Mouse (Mus musculus) midbrain, embryonic 15.5 days (tissue): ENCODE data around the gene Eepd1. TPM values are rescaled to one million over a fixed set of nuclear protein-coding genes. Genes with fewer than 3 reads are reported as not detected.

ENCODE experiments used
- ATAC-seq: fragments of 200-750 bp; cut with Nextera tagmentation; replicated peaks from 2 replicates; pipeline ENCODE4 v1.8.0; 2017; ENCODE audit warnings: moderate TSS enrichment
- H3K27ac ChIP-seq: fragments of 300-500 bp; sonication (generic); 2 replicates; pipeline ENCODE4 v1.5.1; 2015; ENCODE audit warnings: mild to moderate bottlenecking, inconsistent platforms
- H3K27me3 ChIP-seq: fragments of 300-500 bp; sonication (generic); replicated peaks from 2 replicates; pipeline ENCODE4 v1.6.1; 2015; ENCODE audit warnings: inconsistent platforms
- H3K36me3 ChIP-seq: fragments of 300-500 bp; sonication (generic); replicated peaks from 2 replicates; pipeline ENCODE4 v1.6.1; 2015; ENCODE audit warnings: inconsistent platforms
- H3K4me1 ChIP-seq: fragments of 300-500 bp; sonication (generic); 2 replicates; pipeline ENCODE4 v1.6.1; 2015; ENCODE audit warnings: inconsistent platforms
- H3K4me2 ChIP-seq: fragments of 300-500 bp; sonication (generic); 2 replicates; pipeline ENCODE4 v1.6.1; 2015; ENCODE audit warnings: inconsistent platforms, mild to moderate bottlenecking, moderate library complexity
- H3K4me3 ChIP-seq: fragments of 300-500 bp; sonication (generic); 2 replicates; pipeline ENCODE4 v1.5.1; 2015; ENCODE audit warnings: mild to moderate bottlenecking, inconsistent platforms
- H3K9ac ChIP-seq: fragments of 300-500 bp; sonication (generic); 2 replicates; pipeline ENCODE4 v1.6.1; 2015; ENCODE audit warnings: mild to moderate bottlenecking, inconsistent platforms
- H3K9me3 ChIP-seq: fragments of 300-500 bp; sonication (generic); 2 replicates; pipeline ENCODE4 v1.6.1; 2016; ENCODE audit warnings: inconsistent platforms
- WGBS: fragments of 180-500 bp; shearing (Covaris S2); methylation state at CpG from one replicate; pipeline ENCODE4 v1.1.7; 2015; ENCODE audit warnings: mixed read lengths; 5-methylcytosine and 5-hydroxymethylcytosine counted together
- polyA plus RNA-seq: library from polyadenylated mRNA; unstranded; fragments of >200 nt; fragmentation: Nextera tagmentation; extraction: Ambion mirVana; gene quantifications from 2 replicates; pipeline ENCODE4 v1.2.1, GENCODE M21; 2015

The Eepd1 gene
- polyA plus RNA-seq, 1 experiment from 2014 or later = 9.4 TPM

DNA sequence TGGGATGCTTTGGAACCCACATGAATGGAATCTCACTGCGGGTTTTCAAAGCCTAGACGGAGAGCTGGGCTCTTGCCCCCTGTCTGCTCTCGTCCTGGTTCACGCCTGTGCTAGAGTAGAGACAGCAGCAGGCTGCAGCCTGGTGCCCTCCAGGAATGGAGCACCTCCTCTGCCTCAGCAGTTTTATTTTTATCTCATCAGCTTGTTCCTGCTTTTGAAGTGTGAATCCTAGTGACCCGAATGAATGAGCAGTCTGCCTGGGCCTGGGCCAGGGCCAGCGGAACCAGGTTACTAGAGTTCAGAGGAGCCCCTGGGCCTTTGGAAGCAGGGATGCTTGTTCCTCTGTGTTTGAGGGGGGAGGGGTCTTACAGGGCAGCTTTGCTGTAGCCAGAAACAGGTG lies 37.8 kb downstream of the Eepd1 start:
- 52% methylated on average over 6 of the region's 6 CpGs for WGBS
- peak; percentile 52 for ATAC-seq

DNA sequence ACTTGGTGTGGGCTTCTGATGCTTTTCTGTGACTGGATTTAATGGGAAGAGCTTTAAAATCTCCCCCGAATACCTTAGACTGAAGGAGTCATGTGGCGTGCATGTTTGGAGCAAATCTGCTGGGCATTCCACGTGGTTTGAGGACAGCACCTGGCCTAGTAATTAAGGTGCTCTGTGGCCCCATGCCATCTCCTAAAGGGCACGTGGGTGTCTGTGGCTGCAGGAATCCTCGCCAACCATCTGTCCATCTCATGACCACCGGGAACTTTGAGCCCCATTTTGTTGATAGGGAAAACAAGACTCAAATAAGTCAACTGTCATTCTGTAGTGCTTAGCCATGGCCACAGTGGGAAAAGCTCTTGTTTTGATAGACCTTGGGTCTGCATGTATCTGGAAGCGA lies 39.5 kb downstream of the Eepd1 start:
- Histone ChIP-seq H3K27ac (no peak overlapping the region), H3K4me3 (no peak overlapping the region), H3K4me1 (peaks cover 11% of the 10 kb centered on the region; the same call in 1 of the 2 replicates), H3K9ac (no peak overlapping the region), H3K36me3 (no peaks in the 10 kb centered on the region), H3K4me2 (no peak overlapping the region), H3K9me3 (no peaks in the 10 kb centered on the region), H3K27me3 (no peaks in the 10 kb centered on the region)
- WGBS = 95% methylated on average over 7 of the region's 7 CpGs
- no peak for ATAC-seq

More for the DNA sequence above, 37.8 kb downstream of the Eepd1 start:
- no peaks in the 10 kb centered on the region for H3K27me3 ChIP-seq
- no peak overlapping the region for H3K9ac ChIP-seq
- H3K4me2 ChIP-seq = no peak overlapping the region
- H3K4me1 ChIP-seq = peaks cover 11% of the 10 kb centered on the region; the same call in 1 of the 2 replicates
- H3K9me3 ChIP-seq = no peaks in the 10 kb centered on the region
- no peaks in the 10 kb centered on the region for H3K36me3 ChIP-seq
- H3K27ac ChIP-seq = no peak overlapping the region
- H3K4me3 ChIP-seq = no peak overlapping the region

DNA sequence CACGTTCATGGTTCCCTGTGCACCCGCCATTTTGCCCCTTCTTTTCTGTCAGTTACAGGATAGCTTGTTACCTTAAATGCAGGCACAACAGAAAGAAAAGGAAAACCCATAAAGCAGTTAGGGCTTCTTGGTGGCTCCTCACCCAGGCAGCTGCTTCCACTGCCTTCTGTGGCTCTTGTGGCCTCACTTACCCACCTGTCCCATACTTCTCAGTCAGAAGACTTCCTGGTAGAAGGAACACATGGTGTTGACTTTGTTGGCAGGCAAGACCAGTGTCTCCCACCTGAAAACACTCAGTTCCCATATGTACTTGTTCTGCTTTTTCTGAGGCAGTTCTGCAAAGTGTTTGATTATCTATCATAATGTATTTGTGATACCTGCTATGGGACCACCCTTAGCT lies 40.5 kb downstream of the Eepd1 start:
- Histone ChIP-seq H3K4me2 (no peak overlapping the region), H3K27ac (no peak overlapping the region), H3K9me3 (no peaks in the 10 kb centered on the region), H3K27me3 (no peaks in the 10 kb centered on the region), H3K4me3 (no peak overlapping the region), H3K36me3 (no peaks in the 10 kb centered on the region), H3K9ac (no peak overlapping the region), H3K4me1 (peaks cover 11% of the 10 kb centered on the region; the same call in 1 of the 2 replicates)
- ATAC-seq = no peak
- WGBS = 98% methylated on average over 2 of the region's 2 CpGs

DNA sequence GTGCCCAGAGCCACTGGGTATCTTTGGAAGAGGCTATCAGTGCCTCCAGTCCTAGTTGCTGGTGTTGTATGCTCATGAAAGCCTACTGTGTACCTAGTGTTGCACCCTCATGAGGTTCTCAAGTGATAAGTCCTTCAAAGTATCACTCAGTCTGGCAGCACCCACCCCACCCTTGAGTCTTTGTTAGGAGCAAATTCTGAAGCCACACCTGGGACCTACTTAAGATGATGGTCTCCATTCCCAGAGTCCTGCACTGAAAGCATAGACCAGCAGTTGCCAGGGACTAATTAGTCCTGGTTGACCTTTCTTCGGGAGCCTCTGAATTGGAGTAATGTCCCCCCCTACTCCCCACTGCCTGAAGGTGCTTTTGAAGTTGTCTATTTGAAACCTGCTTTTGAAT lies 45.2 kb downstream of the Eepd1 start:
- H3K27me3 ChIP-seq = no peaks in the 10 kb centered on the region

DNA sequence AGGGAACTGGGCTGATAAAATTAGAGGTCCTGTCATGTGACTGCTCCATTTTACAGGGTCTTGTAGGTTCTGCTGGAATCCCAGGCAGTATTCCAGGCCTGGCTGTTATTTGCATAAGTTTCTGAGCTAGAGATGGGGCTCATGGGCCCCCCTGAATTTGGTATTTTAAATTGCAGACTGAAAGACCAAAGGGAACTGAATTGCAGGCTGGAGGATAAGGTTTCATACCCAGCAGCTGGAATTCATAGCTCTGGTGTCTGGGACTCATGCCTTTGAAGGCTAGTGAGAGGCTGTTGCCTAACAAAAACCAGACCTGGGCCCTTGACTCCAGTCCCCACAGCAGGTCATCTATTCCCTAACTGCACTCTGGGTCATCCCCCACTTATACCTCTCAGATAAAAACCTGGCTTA lies 45.6 kb downstream of the Eepd1 start:
- Histone ChIP-seq H3K4me1 (no peaks in the 10 kb centered on the region), H3K4me2 (no peak overlapping the region), H3K36me3 (no peaks in the 10 kb centered on the region), H3K27ac (no peak overlapping the region), H3K9ac (no peak overlapping the region), H3K4me3 (no peak overlapping the region), H3K27me3 (no peaks in the 10 kb centered on the region), H3K9me3 (no peaks in the 10 kb centered on the region)
- ATAC-seq = peak; percentile 48; the same call in 1 of the 2 replicates

More for the DNA sequence above, 45.2 kb downstream of the Eepd1 start:
- Histone ChIP-seq H3K9ac (no peak overlapping the region), H3K4me1 (no peaks in the 10 kb centered on the region), H3K27ac (no peak overlapping the region), H3K4me2 (no peak overlapping the region), H3K36me3 (no peaks in the 10 kb centered on the region), H3K9me3 (no peaks in the 10 kb centered on the region), H3K4me3 (no peak overlapping the region)
- WGBS = 54% methylated on average over 1 of the region's 1 CpGs
- ATAC-seq = no peak

DNA sequence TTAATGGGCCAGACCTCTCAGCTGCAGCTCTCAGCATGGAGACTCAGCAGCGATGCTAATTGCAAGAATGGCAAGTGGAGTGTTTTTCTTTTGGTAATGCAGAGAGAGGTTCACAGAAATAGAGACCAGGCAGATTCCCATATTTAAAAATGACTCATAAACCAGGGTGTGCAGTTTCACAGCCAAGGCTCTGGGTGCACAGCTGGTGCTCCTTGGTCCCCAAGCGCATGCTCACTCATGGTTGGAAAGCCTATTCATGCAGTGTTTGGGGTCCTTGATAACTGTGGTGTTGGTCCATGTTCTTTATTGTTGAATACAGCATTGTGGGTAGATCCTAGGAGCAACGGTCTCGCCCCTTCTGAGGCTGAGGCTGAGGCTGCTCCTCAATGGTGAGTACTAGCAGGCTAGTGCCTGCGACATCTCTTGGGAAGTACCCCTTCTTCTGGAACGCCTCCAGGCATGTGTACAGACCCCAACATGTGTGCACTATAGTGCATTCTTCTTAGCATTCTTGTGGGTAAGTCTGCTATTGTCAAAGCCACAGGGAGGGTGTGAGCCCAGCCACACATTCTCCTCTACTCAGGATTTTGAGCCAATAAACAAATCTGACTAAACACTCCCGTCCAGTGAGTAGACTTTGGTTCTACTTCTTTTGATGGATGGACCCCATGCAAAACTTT lies 46.2 kb downstream of the Eepd1 start:
- no peaks in the 10 kb centered on the region for H3K4me1 ChIP-seq
- 72% methylated on average over 7 of the region's 7 CpGs for WGBS
- H3K9me3 ChIP-seq = no peaks in the 10 kb centered on the region
- no peaks in the 10 kb centered on the region for H3K36me3 ChIP-seq
- ATAC-seq = no peak; the same call in 1 of the 2 replicates
- H3K4me2 ChIP-seq = no peak overlapping the region
- H3K27ac ChIP-seq = no peak overlapping the region
- H3K4me3 ChIP-seq = no peak overlapping the region
- H3K9ac ChIP-seq = no peak overlapping the region
- no peaks in the 10 kb centered on the region for H3K27me3 ChIP-seq

DNA sequence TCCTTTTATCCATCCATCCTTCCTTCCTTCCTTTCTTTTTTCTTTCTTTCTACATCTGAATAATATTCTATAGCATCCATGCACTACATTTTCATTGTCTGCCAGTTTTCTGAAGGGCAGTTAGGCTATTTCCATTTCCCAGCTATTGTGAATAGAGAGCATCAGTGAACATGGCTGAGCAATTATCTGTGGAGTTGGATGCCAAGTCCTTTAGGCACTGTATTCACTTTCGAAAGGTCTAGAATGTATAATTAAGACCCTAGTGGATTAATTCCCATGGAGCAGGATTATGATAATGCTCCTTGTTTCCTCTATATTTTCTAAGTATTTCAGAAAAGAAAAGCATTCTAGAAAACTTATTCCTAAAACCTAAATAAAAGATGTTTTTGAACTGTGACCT lies 50.3 kb downstream of the Eepd1 start:
- H3K36me3 ChIP-seq = no peaks in the 10 kb centered on the region
- H3K4me3 ChIP-seq = no peak overlapping the region
- H3K4me2 ChIP-seq = no peak overlapping the region
- H3K27ac ChIP-seq = no peak overlapping the region
- 18% methylated on average over 1 of the region's 1 CpGs for WGBS
- H3K9ac ChIP-seq = no peak overlapping the region
- no peaks in the 10 kb centered on the region for H3K27me3 ChIP-seq
- no peaks in the 10 kb centered on the region for H3K9me3 ChIP-seq
- no peak for ATAC-seq
- no peaks in the 10 kb centered on the region for H3K4me1 ChIP-seq

DNA sequence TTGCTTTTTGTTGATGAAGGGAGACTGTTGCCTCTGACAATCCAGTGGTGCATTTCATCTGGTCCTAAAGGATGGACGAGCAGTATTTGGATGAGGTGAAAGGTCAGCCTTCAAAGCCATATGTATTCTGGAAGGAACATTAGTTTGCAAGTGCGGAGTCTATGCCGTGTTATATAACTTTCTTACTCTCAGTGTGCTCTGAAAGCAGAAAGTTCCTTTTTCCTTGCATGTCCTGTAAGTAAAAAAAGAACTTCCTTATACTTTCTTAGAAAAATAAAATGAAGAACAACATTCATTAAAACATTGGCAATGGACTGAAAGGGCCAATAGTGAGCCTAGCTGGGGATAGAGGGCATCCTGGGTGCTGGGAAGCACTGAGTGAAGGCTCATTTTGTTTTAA lies 50.8 kb downstream of the Eepd1 start:
- H3K27ac ChIP-seq = no peak overlapping the region
- no peaks in the 10 kb centered on the region for H3K36me3 ChIP-seq
- no peaks in the 10 kb centered on the region for H3K27me3 ChIP-seq
- H3K9me3 ChIP-seq = no peaks in the 10 kb centered on the region
- H3K9ac ChIP-seq = no peak overlapping the region
- H3K4me1 ChIP-seq = no peaks in the 10 kb centered on the region
- no peak overlapping the region for H3K4me2 ChIP-seq
- ATAC-seq = no peak
- H3K4me3 ChIP-seq = no peak overlapping the region
- WGBS = 45% methylated on average over 3 of the region's 3 CpGs

DNA sequence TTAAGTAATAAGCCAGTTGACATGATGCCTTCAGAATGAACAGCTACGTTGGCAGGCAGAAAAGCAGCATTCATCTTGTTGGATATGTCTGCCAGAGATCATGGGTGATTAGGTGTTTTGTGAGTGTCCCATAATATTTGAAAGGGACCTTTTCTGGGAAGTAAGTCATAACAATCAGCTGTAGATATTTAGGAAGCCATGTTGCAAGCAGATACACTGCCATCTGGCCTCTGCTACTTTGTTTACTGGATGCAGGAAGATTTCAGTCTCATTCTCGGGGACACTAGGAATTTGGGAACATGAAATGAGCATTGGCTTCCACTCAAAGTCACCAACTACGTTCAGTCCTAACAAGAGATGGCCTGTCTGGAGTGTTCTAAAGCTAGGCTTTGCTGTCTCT lies 54.1 kb downstream of the Eepd1 start:
- Histone ChIP-seq H3K4me1 (no peaks in the 10 kb centered on the region), H3K4me3 (no peak overlapping the region), H3K27ac (no peak overlapping the region), H3K4me2 (no peak overlapping the region), H3K36me3 (no peaks in the 10 kb centered on the region), H3K9ac (no peak overlapping the region), H3K27me3 (no peaks in the 10 kb centered on the region), H3K9me3 (no peaks in the 10 kb centered on the region)
- 78% methylated on average over 3 of the region's 3 CpGs for WGBS
- ATAC-seq = no peak

DNA sequence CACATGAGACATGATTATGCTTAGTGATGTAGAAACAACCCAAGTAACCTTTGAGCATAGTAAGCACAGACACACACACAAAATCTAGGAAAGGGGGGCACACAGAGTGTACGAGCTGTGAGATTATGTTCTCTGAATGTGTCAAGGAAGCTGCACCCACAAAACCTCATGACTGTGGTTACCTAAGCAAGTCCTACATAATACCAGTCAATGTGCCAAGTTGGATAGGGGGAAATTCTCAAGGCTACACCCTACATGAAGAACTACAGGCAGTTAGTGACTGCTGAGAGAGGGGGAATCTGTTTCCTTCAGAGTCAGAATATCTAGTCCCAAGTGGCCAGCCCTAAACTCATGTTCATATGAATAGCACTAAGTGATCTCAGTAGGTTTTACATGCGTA lies 58.1 kb downstream of the Eepd1 start:
- Histone ChIP-seq H3K27ac (no peak overlapping the region), H3K36me3 (no peaks in the 10 kb centered on the region), H3K27me3 (no peaks in the 10 kb centered on the region), H3K9me3 (no peaks in the 10 kb centered on the region), H3K9ac (no peak overlapping the region), H3K4me2 (no peak overlapping the region), H3K4me1 (no peaks in the 10 kb centered on the region), H3K4me3 (no peak overlapping the region)
- 96% methylated on average over 2 of the region's 2 CpGs for WGBS
- ATAC-seq = no peak

DNA sequence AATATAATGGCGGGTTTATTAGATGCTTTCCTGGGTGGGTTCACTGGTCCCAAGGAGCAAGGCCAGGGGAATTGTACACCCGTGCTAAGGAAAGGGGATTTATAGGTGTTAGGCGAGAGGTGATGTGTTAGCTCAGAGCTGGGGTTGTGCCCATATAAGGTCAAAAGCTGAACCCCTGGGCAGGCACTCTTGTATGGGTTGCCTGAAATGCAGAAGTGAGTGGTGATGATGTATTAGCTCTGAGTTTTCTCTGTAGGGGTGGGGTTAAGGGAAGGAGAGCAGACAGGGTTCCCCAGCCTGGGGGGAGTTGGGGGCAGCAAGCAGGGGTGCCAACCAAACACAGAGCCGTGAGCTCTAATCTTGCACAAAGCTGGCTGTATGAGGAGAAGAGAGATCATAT lies 60.0 kb downstream of the Eepd1 start:
- H3K9me3 ChIP-seq = no peaks in the 10 kb centered on the region
- no peak overlapping the region for H3K4me2 ChIP-seq
- no peaks in the 10 kb centered on the region for H3K36me3 ChIP-seq
- no peaks in the 10 kb centered on the region for H3K4me1 ChIP-seq
- no peak for ATAC-seq
- no peak overlapping the region for H3K4me3 ChIP-seq
- H3K9ac ChIP-seq = no peak overlapping the region
- H3K27ac ChIP-seq = no peak overlapping the region
- WGBS = 85% methylated on average over 4 of the region's 4 CpGs
- H3K27me3 ChIP-seq = no peaks in the 10 kb centered on the region

DNA sequence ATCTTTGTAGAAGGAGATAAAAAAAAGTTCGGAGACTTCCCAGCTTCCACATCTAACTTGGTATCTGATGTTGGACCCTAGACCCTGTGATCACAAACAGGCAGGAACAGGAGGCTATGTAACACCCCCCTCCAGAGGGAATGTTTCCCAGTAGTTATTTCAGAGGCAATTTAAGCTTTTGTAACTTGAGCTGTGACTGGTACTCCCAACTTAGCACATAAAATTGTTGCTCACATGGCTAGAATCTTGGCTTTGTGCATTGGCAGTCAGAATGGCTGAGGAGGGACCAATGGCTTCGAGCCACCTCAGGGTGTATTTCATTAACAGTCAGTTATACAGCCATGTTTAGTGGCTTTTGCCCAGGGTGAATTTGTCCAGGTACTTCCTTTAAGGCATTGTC lies 63.9 kb downstream of the Eepd1 start:
- no peak for ATAC-seq
- Histone ChIP-seq H3K27ac (no peak overlapping the region), H3K4me2 (no peak overlapping the region), H3K4me3 (no peak overlapping the region), H3K36me3 (no peaks in the 10 kb centered on the region), H3K9ac (no peak overlapping the region), H3K27me3 (no peaks in the 10 kb centered on the region), H3K9me3 (no peaks in the 10 kb centered on the region), H3K4me1 (no peaks in the 10 kb centered on the region)
- WGBS = 95% methylated on average over 2 of the region's 2 CpGs
